Mouse (Mus musculus) kidney, adult 18-20 months (tissue): Measurements from ENCODE around the gene Zc3h12d.
A peak's percentile ranks its signal among the peaks of the same experiment; 100 is the strongest.
"Not testable (repeated sequence)": the region's sequence is repeated elsewhere in the genome, so short reads cannot be mapped to it uniquely, and the experiment has no call there.

Experiments used
- DNase-seq: peaks from one replicate; pipeline ENCODE4 v3.0.0; 2021

Zc3h12d gene

DNA sequence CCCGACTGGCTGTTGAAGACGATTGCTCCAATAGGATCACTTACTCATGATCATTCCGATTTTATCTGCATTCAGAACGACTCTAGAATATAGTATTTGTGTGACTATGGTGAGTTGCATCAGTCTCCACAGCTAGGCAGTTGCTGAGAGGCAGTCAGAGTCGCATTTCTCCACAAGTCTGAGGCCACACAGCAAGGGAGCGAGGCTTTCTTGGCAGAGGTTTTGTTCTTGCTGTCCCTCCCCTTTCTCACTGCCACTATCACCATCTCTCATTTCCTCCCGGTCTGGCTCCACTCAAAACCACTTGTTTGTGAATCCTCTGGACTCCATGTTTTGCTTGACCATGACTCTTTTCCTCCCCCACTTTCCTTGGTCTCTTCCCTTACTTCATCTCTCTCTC lies 41.9 kb downstream of the Zc3h12d start:
- no peak for DNase-seq

DNA sequence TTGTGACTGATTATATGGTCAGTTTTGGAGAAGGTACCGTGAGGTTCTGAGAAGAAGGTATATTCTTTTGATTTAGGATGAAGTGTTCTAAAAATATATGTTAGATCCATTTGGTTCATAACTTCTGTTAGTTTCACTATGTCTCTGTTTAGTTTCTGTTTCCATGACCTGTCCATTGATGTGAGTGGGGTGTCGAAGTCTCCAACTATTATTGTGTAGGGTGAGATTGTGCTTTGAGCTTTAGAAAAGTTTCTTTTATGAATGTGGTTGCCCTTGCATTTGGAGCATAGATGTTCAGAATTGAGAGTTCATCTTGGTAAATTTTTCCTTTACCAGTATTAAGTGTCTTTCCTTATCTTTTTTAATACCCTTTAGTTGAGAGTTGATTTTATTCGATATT lies 48.0 kb downstream of the Zc3h12d start:
- DNase-seq = not testable (repeated sequence)

- DNase-seq = no peak
Measured at GRCm38 (mm10) chr10:7881971-7882370, 49.7 kb downstream of the Zc3h12d start.

DNA sequence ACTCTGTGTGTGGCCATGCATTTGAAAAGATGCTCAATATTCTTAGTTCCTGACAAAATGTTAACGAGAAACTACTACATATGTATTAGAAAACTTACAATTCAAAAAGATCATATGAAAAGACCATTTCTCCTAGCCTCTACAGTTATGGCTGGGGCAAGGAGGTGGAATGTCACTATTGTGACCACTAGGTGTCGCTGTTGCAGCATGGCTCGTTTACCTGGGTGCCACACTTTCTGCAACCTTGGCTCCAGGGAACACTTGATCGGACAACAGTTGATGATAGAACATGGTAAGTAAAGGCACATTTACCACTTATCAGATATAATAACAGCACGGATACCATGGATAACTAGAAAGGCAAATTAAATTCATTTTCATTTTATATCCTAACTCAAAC lies 51.3 kb downstream of the Zc3h12d start:
- DNase-seq = peak; percentile 73

DNA sequence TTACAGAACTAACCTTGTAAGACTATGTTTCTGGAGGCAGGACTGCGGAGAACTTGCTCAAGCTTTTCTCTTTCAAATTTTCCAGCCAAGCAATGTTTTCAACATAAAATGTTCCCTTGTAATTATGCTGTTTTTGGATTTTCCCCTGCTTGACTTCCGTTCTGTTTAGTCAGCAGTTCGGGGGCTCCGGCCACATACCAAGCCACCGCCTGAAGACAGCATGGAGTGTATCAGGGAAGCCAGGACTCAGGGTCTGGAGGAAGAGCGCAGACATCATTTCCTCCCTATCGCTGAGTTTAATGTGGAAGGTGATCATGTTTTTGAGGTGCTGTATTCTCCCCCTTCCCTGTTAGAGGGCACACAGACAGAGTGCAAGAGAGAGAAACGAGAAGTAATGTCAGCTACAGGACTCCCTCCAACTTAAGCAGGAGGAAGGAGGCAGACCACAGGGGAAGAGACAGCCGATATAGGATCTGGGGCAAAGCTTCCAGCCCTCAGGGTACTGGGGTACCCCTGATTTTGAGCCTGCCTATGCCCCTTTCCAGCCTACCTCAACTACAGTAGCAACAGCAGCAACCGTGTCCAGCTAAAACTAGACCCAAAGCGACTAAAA lies 56.1 kb downstream of the Zc3h12d start:
- no peak for DNase-seq

- DNase-seq = no peak
Measured at GRCm38 (mm10) chr10:7900719-7901627, 68.7 kb downstream of the Zc3h12d start.

- DNase-seq = no peak
Measured at GRCm38 (mm10) chr10:7904157-7904556, 71.9 kb downstream of the Zc3h12d start.

DNA sequence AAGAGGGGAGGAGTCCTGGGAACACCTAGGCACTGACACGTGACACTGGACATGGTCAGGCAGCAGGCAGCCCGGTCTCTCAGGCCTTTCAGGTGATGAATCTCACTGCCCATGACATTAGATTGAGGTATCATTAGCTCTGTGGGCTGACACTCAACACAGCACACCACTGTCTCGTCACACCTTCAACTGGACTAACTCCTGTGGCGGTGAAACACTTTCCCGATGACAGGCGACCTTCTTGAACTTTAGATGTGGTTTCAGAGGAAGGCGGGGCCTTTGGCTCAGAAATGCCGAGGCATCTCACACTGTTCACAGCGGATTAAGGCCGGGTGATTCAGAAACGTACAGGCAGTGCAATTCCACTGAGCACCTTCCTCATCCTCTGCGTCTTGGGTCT lies 74.9 kb downstream of the Zc3h12d start:
- DNase-seq = no peak

- no peak for DNase-seq
Measured at GRCm38 (mm10) chr10:7911268-7911667, 79.0 kb downstream of the Zc3h12d start.
